Mouse (Mus musculus) right cerebral cortex, postnatal 4 days (tissue): Measurements from ENCODE around the gene Mbip.

Experiments
- DNase-seq: peaks from one replicate; pipeline ENCODE4 v3.0.0-alpha.2; 2022

Gene Mbip

DNA sequence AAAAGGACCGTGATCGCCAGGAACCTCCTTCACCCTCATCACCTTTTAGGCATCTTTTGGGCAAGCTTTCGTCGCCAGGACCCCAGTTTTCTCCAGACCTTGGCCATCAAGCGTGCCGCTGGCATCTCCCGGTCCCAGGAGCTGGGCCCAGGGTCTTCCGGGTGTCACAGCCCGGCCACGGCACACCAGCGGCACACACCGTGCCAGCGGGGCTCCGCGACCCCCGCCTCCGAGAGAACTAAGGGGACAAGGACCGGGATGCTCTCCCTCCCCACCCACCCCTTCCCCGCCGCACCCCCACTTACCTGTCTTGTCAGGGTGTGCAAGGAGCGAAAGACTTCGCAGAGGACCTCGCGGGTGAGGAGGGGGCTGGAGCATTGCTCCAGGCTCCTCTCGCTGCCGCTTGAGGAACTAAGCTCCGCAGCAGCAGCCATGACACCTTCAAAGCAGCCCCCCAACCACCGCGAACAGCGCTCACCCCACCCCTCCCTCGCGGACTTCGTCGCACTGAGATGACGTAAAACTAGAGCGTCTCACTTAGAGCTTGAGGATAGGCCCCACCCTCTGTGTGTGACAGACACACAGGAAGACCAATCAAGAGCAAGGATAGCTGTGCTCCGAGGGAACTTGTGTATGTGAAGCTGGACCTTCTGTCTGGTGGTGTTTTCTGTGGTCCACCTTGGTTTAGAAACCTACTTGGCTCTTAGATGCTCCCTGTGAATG is at the start of gene Mbip:
Gene Mbip, minus strand, starts transcription at position 528 of the 723 bp plus-strand sequence.
- DNase-seq = peak; percentile 100

DNA sequence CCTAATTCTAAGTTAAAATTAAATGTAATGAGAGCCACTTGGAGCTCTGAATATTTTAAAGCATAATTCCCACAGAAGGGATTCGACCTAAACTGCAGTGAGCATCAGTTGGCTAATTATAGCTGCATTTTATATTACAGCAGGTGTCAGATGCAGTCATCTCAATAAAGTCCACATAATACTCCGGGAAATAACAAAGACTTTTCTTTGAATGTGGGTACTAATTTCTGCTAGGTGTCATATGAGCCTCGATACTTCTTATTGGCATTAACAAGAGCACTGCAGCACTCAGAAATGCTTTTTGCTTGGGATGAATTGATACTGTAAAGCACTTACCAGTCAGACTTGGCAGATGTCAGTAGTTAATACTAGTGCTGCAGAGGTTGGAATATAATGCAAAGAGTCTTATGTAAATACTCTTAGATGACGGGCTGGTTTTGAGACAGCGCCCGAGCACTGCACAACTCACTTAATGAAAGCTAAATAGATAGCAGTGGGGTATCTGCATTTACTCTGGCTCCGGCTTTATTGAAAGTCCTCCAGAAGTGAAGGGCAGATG is 42.0 kb upstream of the Mbip start:
- DNase-seq = no peak

GRCm38 (mm10) chr12:56386955-56387646 is 41.4 kb upstream of the Mbip start:
- DNase-seq = no peak

DNA sequence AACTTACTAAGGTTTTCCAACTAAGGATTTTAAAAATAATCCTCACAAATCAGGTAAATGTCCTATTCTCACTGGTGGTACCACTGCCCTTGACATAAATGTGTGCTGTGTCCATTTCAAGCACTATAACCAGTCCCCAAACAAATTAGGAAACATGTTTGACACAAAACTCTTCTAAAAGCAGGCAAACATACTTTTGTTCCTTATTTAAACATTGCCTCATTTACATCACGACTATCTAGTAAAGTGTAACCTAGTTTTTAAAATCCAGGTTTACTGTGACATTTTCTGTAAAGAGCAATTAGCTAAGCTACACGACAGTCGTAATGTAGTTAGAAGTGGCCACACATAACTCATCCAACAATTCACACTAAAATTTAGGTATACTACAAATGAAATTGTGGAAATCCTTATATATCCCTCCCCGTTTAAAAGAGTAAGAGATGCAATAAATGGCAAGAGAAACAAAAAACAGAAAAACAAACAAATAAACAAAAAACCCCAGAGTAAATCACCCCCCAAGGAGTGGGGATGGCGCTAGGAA is 851 bp downstream of the Mbip start:
- DNase-seq = no peak

DNA sequence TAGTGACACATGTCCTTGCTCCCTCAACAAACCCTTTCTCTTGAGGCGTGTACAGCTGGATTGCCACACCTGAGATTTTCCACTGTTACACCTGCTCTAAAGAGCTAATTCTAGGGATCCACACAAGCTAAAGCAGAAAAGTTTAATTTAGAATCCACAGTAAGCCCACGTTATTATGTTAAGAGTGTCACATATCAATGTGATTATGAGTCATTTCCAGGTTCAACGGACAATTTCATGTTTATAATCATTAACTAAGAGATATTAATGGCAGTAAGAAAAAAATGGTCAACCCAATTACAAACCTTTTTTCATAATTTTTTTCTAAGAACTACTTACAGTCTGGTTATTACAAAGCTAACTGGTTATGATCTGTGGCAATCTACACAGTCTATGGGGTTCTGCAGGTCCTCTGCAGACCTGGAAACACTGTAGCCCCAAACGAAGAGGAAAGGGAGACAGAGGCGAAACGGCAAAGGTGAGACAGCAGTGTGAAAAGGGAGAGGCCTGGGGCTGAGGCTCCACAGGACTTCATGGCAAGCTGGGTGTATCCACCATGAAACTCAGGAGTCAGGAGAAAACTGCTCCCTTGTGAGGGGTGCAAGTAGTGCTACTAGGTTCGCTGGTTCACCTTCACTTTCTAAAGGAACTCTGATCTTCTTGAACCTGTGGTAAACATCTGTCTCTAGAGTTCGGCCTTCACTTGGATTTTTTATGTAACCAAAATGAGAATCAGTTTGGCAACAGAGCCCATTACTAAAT is 6.2 kb downstream of the Mbip start:
- no peak for DNase-seq

DNA sequence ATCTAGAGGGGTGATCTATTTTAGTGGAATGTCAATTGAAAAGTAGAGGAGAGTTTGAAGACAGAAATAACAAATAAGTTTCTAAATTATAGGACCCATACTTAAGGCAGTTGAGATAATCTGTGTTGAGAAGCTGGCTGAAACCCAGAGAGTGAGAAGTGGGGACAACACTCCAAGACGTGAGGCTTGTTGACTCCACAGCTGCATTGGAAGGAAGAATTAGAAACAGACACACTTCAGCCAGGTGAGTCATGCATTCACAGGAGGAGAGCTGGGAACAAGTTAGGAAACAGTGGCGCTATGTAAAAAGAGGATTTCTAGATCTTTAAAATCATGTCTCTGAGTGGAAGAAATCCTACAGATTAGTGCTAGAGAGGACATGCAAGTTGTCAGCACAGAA is 12.2 kb downstream of the Mbip start:
- DNase-seq = no peak

GRCm38 (mm10) chr12:56332475-56332874 is 13.2 kb downstream of the Mbip start:
- DNase-seq = no peak

DNA sequence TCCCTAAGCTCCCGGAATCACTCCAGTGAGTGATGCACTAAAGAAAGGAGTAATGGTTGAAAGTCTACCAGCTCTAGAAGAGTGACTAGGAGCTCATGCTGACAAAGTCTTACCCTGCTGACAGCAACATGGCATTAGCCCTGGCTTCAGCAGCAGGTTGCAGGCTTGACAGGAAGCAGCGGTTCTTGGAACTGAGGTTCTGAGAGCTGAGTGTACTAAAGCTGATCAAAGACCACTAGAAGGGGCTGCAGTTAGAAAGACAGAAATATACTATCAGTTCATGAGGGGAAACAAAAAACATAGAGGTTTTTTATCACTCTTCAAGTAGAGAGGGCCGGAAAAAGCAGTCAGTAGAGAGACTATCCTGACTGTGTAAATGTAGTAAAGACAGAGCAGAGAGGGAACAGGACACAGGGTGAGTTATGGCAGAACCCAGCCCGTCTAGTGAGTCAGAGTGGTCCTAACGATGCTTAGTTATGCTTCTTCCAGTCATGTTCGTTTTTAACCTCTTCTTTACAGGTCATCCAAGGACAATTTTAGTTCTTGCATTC is 18.2 kb downstream of the Mbip start:
- DNase-seq = no peak

- no peak for DNase-seq
Measured at GRCm38 (mm10) chr12:56325851-56326250, 19.8 kb downstream of the Mbip start.

GRCm38 (mm10) chr12:56318941-56319340 is 26.8 kb downstream of the Mbip start:
- DNase-seq = no peak

GRCm38 (mm10) chr12:56318059-56318458 is 27.6 kb downstream of the Mbip start:
- DNase-seq = no peak

DNA sequence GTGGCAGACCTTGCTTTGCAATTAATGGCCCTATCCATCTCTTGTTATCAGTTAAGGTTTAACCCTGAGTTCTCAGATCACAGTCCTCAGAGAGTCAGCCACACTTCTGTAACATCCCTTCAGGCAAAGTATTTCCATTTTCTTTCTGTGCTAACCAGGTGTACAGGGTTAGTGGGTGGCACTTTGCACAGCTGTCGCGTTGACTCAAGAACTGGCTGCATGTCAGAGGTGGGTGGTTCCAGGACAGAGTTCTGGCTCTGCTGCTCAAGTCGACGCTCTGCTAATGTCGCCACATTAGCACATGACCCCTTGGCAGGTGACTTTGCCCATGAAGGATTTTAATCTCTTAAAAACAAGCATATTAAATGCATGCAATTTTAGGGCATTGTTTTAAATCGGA is 39.9 kb downstream of the Mbip start:
- no peak for DNase-seq

- DNase-seq = no peak
Measured at GRCm38 (mm10) chr12:56302321-56303017, 43.2 kb downstream of the Mbip start.

GRCm38 (mm10) chr12:56301487-56302293 is 44.0 kb downstream of the Mbip start:
- DNase-seq = peak; percentile 21

DNA sequence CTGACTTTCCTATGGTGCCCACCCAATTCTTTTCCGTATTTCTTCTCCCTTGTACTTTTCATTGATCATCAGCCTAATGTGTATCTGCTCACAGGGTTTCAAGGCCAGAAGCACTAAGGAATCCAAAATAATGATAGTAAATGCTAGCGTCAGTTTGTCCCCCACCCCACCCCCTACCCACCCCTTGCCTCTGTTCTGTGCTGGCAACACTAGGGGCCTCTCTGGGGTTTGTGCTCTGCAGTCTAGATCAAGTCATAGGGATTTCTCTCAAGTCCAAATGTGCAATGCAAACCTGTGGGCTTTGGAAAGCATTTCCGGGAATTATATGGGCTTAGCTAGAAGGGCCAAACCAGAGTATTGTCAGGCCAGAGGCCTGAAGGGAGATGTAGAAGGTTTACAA is 46.1 kb downstream of the Mbip start:
- no peak for DNase-seq

GRCm38 (mm10) chr12:56298919-56299318 is 46.8 kb downstream of the Mbip start:
- no peak for DNase-seq

GRCm38 (mm10) chr12:56297921-56298830 is 47.5 kb downstream of the Mbip start:
- DNase-seq = no peak

DNA sequence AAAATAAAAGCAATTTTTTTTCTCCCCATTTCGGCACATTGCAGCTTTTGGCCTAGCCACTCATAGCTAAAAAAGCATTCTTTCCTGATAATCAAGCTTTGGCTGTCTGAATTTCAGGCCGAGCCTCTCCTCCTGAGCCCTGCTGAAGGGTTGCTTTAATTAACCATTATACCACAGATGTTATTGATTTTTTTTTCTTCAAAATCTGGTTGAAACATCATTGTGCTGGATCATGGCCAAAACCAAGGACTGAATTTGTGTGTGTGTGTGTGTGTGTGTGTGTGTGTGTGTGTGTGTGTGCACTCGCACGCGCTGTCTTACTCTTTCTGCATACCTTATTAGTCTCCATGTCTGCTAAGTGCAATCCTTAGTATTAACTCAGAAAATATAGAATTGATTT is 48.6 kb downstream of the Mbip start:
- DNase-seq = no peak

GRCm38 (mm10) chr12:56296524-56296923 is 49.2 kb downstream of the Mbip start:
- DNase-seq = no peak

DNA sequence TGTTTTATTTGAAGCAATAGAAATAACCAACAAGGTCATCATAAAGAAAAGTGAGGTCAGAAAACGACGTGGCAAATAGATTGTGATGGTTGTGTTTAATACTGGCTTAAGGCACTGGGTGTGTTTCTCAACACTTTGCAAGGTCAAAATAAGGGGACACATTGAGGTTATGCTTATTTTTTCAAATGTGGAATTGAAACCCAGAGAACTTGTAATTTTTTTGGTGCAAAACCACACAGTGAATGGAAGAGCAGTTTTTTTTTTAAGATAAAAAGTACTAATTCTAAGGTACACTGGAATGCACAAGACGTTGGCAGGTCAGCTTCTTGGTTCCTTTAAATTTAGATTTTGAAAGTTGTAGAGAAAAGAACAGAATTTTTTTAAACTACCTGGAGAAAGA is 50.5 kb downstream of the Mbip start:
- DNase-seq = no peak
